Mouse (Mus musculus): Measurements from ENCODE around the gene Calhm5.

- TF ChIP-seq CTCF (IDR thresholded peaks at IDR 0.05; ENCODE audit: low read depth) (no peak), EP300 (IDR thresholded peaks at IDR 0.05; ENCODE audit: low read depth) (no peak)
Observed at GRCm38 (mm10) chr10:34110863-34111465, 14.6 kb upstream of the Calhm5 start.
